Mouse (Mus musculus) heart, embryonic 14.5 days (tissue): ENCODE data around the gene Rpl36a. TPM values are rescaled to one million over a fixed set of nuclear protein-coding genes. Genes with fewer than 3 reads are reported as not detected.
"Not testable (repeated sequence)": the region's sequence is repeated elsewhere in the genome, so short reads cannot be mapped to it uniquely, and the experiment has no call there.

Experiments used
- ATAC-seq: fragments of 200-750 bp; cut with Nextera tagmentation; 2 replicates; pipeline ENCODE4 v1.8.0; 2017; ENCODE audit warnings: low read depth, moderate TSS enrichment; ENCODE audit not compliant: insufficient number of reproducible peaks, insufficient read depth, low FRiP score
- H3K27ac ChIP-seq, 2 experiments: fragments of 200-500 bp in 1 of 2; fragments of 300-500 bp in 1 of 2; sonication (generic) in 1 of 2; replicated peaks in 1 of 2; 2 replicates each; pipeline ENCODE4 v1.5.1; 2012 to 2014; ENCODE audit warnings: low read depth in 2 of 2, low read length in 2 of 2, control low read depth in 1 of 2, mild to moderate bottlenecking in 1 of 2, mixed read lengths in 1 of 2; ENCODE audit not compliant: control insufficient read depth in 1 of 2, insufficient read depth in 1 of 2
- H3K27me3 ChIP-seq: fragments of 300-500 bp; sonication (generic); 2 replicates; pipeline ENCODE4 v1.6.1; 2014; ENCODE audit warnings: mild to moderate bottlenecking, low read length, control low read depth; ENCODE audit not compliant: control insufficient read depth, insufficient read depth
- H3K36me3 ChIP-seq: fragments of 300-500 bp; sonication (generic); 2 replicates; pipeline ENCODE4 v1.6.1; 2014; ENCODE audit warnings: mild to moderate bottlenecking, control low read depth, low read length, mixed read lengths; ENCODE audit not compliant: control insufficient read depth, insufficient read depth
- H3K4me1 ChIP-seq, 2 experiments: fragments of 200-500 bp in 1 of 2; fragments of 300-500 bp in 1 of 2; sonication (generic) in 1 of 2; 2 replicates each; pipeline ENCODE4 v1.6.1; 2012 to 2014; ENCODE audit warnings: low read length in 2 of 2, control low read depth in 1 of 2, mixed read lengths in 1 of 2; ENCODE audit not compliant: control insufficient read depth in 2 of 2, insufficient read depth in 2 of 2
- H3K4me2 ChIP-seq: fragments of 300-500 bp; sonication (generic); 2 replicates; pipeline ENCODE4 v1.6.1; 2014; ENCODE audit warnings: mild to moderate bottlenecking, low read length
- H3K4me3 ChIP-seq, 2 experiments: fragments of 200-500 bp in 1 of 2; fragments of 300-500 bp in 1 of 2; sonication (generic) in 1 of 2; 2 replicates each; pipeline ENCODE4 v1.5.1; 2012 to 2014; ENCODE audit warnings: low read length in 2 of 2, mild to moderate bottlenecking in 2 of 2, control low read depth in 1 of 2, low read depth in 1 of 2, moderate library complexity in 1 of 2; ENCODE audit not compliant: control insufficient read depth in 1 of 2, insufficient read depth in 1 of 2
- H3K9ac ChIP-seq: fragments of 300-500 bp; sonication (generic); 2 replicates; pipeline ENCODE4 v1.6.1; 2014; ENCODE audit warnings: mild to moderate bottlenecking, low read length
- H3K9me3 ChIP-seq: fragments of 300-500 bp; sonication (generic); 2 replicates; pipeline ENCODE4 v1.6.1; 2016; ENCODE audit warnings: low read length, control low read depth; ENCODE audit not compliant: control insufficient read depth
- WGBS: fragments of 180-500 bp; shearing (Covaris S2); extraction: QIAGEN DNeasy Blood & Tissue Kit; methylation state at CpG from one replicate; pipeline ENCODE4 v1.1.7; 2014; 5-methylcytosine and 5-hydroxymethylcytosine counted together
- polyA plus RNA-seq: library from polyadenylated mRNA; unstranded; fragments of >200 nt; fragmentation: Nextera tagmentation; extraction: Ambion mirVana; gene quantifications from 2 replicates; pipeline ENCODE4 v1.2.1, GENCODE M21; 2014

Rpl36a gene
- polyA plus RNA-seq = 303 and 361 TPM in 2 replicates

DNA sequence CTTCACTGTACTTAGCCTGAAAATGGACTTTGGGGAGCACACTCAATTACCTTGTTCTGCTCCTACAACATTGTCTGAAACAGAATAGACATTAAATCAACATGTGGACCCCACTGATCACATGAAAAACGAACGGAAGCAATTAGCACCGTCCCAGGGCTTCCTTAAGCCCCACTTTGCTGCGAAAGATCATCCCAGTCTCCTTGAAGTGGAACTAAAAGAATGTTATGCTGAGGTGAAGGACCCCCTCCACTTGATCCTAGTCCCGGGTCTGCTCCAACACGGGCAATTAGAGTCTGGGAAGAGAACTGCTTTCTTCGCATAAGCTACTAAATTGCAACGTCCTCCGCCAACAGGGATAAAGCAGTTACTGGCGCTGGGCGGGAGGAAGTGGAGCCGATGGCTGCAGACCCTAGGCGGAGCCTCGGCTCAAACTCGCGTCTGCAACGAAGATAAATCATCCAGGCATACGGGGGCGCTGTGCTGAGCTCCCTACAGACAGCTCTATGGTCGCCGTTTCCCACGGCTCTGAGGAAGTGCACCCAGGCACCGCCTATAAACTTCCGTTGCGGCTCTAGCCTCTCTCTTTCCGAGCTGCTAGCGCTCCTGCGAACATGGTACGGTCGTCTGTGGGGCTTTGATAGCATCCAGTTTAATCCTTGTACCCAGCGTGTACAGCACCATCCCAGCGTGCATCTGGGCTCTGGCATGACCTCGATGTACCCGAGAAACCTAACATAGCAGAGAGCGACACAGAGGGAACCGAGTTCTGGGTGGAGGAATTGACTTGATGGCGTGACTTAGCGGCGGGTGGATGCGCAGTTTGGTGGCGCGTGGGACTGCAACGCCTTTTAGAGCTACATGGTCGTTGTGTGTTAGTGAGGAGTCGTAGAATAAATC lies at the start of gene Rpl36a:
Rpl36a (plus strand) TSS at position 552 of the 900 bp plus-strand sequence.
- H3K4me2 ChIP-seq = peak within 1 kb of the TSS; percentile 69
- peak within 1 kb of the TSS; percentile 82 for H3K9ac ChIP-seq
- H3K4me3 ChIP-seq = peak within 1 kb of the TSS; percentile 53 to 63
- WGBS = 17% methylated on average over 45 of the region's 45 CpGs
- H3K9me3 ChIP-seq = no peaks in the 10 kb centered on the region
- H3K36me3 ChIP-seq = peaks cover 22% of the 10 kb centered on the region
- peak; percentile 97 for ATAC-seq
- peak within 1 kb of the TSS; percentile 85 to 87 for H3K27ac ChIP-seq
- H3K27me3 ChIP-seq = no peaks in the 10 kb centered on the region
- 0 out of 4 replicates have a peak, but pooled peaks cover 0 to 2% of the 10 kb centered on the region in 2 experiments for H3K4me1 ChIP-seq

DNA sequence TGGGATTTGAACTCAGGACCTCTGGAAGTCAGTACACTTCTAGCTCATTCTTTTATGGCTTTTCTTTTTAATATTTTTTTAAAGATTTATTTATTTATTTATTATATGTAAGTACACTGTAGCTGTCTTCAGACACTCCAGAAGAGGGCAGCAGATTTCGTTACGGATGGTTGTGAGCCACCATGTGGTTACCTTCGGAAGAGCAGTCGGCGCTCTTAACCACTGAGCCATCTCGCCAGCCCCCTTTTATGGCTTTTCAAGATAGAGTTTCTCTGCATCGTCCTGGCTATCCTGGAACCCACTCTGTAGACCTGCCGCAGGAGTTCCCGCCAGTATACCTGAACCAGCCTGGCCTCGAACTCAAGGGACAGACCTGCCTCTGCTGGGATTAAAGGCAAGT lies 45.7 kb upstream of the Rpl36a start:
- not testable (repeated sequence) for H3K27ac ChIP-seq, ATAC-seq, H3K4me1 ChIP-seq, H3K9me3 ChIP-seq, H3K27me3 ChIP-seq, H3K9ac ChIP-seq
- peaks cover 20% of the 10 kb centered on the region for H3K36me3 ChIP-seq
- 74% methylated on average over 10 of the region's 10 CpGs for WGBS
- peak overlapping the region; percentile 56 for H3K4me2 ChIP-seq
- H3K4me3 ChIP-seq = peak overlapping the region in 1 of 2 experiments; percentile 64; a peak in 1 of 4 replicates

DNA sequence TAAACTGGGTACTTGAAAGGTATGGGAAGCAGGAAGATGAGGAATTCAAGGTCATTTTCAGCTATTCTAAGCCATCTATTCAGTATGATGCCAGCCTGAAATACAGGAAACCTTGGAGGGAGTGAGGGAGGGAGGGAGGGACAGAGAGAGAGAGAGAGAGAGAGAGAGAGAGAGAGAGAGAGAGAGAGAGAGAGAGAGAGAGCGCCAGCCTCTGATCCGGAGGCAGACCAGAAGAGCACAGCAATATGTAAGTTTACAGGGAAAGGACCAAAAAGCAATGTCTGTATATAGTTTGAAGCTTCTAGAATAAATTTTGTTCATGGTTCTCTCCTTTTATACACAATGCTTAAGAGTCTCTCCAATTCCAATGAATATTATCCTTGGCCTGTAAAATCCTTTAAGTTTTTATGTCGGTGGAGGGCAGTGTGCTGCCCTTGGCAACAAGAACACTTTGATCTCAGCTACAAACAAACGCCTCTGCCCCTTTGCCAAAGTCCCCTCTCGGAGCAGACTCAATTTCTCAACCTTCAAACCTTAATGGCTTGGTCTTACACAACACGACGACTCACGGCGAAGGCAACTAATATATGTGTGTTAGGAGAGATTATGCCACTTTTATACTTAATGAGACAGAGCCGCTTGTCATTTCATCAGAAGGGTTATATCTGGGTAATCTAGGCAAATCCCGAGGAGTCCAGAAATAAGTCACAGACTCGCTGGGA lies 44.9 kb upstream of the Rpl36a start:
- Histone ChIP-seq H3K27me3 (no peaks in the 10 kb centered on the region), H3K27ac (peak overlapping the region; percentile 55 to 67), H3K9ac (peak overlapping the region; percentile 77), H3K9me3 (no peaks in the 10 kb centered on the region), H3K4me2 (peak overlapping the region; percentile 56), H3K36me3 (peaks cover 14% of the 10 kb centered on the region), H3K4me3 (peak overlapping the region; percentile 64 to 75), H3K4me1 (no peaks in the 10 kb centered on the region)
- no peak for ATAC-seq
- 25% methylated on average over 12 of the region's 12 CpGs for WGBS

DNA sequence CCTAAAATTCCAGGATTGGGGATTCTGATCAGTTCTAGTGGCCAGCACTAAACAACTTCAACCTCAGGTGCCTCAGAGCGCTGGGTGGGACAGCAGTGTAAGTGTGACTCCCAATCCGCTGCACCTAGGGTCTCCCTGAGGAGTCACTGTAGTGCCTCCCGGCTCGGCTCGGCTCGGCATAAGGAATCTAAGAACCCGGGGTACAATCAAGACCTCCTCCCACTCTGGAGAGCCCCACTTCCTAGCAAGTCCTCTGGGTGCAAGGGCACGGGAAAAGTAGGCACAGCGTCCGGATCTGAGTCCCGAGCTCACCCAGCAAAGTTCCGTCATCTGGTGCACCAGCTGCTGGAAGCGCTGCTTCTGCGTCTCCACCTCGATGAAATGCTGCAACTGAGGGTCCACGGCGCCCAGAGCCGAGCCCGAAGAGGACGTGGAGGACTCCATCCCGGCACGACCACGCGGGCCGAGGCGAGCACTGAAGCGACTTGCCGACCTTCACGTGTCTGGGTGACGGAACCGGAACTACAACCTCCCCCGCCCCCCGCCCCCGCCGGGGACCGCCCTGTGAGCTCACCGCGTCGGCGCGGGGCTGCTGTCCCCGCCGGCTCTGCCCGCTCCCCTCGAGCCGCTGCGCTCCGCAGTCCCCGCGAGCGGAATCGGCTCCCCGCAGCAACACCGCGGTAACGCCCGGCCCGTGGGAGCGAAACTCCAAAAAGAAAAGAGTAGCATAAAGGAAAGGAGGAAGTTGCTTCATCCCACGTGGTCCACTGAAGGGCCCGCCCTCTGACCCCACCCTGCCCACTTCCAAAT lies 44.1 kb upstream of the Rpl36a start, which contains the start of gene Timm8a1:
Timm8a1 (minus strand) TSS at position 721 of the 810 bp plus-strand sequence.
- peak within 1 kb of the TSS; percentile 90 to 91 for H3K27ac ChIP-seq
- H3K4me2 ChIP-seq = peak within 1 kb of the TSS; percentile 56
- H3K4me3 ChIP-seq = peak within 1 kb of the TSS; percentile 64 to 75
- peak within 1 kb of the TSS; percentile 77 for H3K9ac ChIP-seq
- no peaks in the 10 kb centered on the region for H3K9me3 ChIP-seq
- peak; percentile 87 for ATAC-seq
- no peaks in the 10 kb centered on the region for H3K4me1 ChIP-seq
- WGBS = 19% methylated on average over 46 of the region's 61 CpGs
- H3K27me3 ChIP-seq = no peaks in the 10 kb centered on the region
- peaks cover 6% of the 10 kb centered on the region for H3K36me3 ChIP-seq

DNA sequence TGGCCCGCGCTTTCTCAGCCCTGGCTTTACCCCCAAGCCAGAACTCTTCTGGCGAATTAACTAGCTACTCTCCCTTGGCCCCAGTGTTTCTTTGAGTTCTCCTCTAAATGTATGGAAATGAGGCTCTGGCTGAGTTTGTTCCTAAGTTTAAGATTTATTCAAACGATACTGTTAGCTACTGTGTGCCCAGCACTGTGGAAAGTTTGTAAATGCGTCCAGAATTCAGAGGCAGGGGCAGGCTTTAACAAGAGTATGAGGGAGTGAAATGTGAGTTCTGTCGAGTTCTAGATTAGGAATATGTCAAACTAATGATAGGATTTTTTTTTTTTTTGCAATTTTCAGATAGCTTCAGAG lies 43.5 kb upstream of the Rpl36a start:
- Histone ChIP-seq H3K27ac (peak overlapping the region; percentile 68 to 91), H3K9me3 (no peaks in the 10 kb centered on the region), H3K36me3 (peaks cover under 1% of the 10 kb centered on the region), H3K4me2 (peak overlapping the region; percentile 53), H3K4me3 (peak overlapping the region; percentile 64 to 75), H3K9ac (peak overlapping the region; percentile 77; the same call in 1 of the 2 replicates), H3K4me1 (no peaks in the 10 kb centered on the region), H3K27me3 (no peaks in the 10 kb centered on the region)
- no peak for ATAC-seq
- 20% methylated on average over 6 of the region's 6 CpGs for WGBS

DNA sequence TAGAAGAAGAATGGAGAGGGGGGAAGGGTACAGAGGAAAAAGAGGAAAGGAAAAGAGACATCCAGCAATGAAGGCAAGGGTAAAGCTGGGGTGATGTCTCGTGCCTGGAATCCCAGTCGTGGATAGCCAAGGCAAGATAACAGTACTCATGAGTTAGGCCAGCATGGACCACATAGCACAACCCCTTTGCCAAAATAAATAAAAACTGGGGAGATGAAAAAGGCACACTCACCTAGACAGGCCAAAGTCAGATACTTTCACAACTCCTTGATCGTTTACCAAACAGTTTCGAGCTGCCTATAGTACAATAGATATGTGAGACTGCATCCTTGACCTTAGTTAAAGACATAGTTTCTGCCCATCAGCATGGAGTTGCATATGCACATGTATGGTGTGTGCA lies 38.1 kb upstream of the Rpl36a start:
- ATAC-seq = no peak

DNA sequence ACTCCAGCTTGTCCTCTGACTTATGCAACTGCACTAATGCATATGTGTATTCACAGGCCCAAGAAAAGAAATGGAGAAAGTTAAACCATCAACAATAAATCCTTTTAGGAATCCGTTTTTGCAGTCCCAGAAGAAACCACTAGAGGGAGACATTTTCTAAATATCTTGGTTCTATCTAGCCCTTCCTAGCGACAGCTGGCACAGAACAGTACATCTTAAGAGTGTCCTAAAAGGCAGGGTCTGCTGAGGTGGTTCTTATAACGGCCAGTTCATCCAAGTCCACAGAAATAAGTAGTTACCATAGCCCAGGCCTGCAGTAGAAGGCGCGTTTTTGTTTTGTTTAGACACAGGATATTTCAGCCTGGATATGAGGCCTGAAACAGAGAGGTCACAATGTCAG lies 34.6 kb upstream of the Rpl36a start:
- H3K4me1 ChIP-seq = no peaks in the 10 kb centered on the region

More for the DNA sequence above, 38.1 kb upstream of the Rpl36a start:
- Histone ChIP-seq H3K4me3 (no peak overlapping the region), H3K4me1 (no peaks in the 10 kb centered on the region), H3K9me3 (no peaks in the 10 kb centered on the region), H3K36me3 (no peaks in the 10 kb centered on the region), H3K4me2 (no peak overlapping the region), H3K27ac (no peak overlapping the region), H3K27me3 (no peaks in the 10 kb centered on the region), H3K9ac (no peak overlapping the region)
- 71% methylated on average over 4 of the region's 4 CpGs for WGBS

More for the DNA sequence above, 34.6 kb upstream of the Rpl36a start:
- Histone ChIP-seq H3K27me3 (no peaks in the 10 kb centered on the region), H3K9ac (no peak overlapping the region), H3K4me3 (no peak overlapping the region), H3K36me3 (no peaks in the 10 kb centered on the region), H3K9me3 (no peaks in the 10 kb centered on the region), H3K4me2 (no peak overlapping the region), H3K27ac (no peak overlapping the region)
- ATAC-seq = no peak
- 9% methylated on average over 5 of the region's 5 CpGs for WGBS
